Mouse (Mus musculus): ENCODE measurements at regions not wholly inside any gene's neighbourhood (a gene's known extent, or its start where the extent isn't known, plus 50 kb on each side); places are given as distances from the start of the nearest gene placed in this dataset.

GRCm38 (mm10) chr2:46368882-46369281 is 1251.7 kb upstream of the Zeb2 start:
- TF ChIP-seq CTCF (IDR thresholded peaks at IDR 0.05; ENCODE audit: control insufficient read depth, insufficient read depth, low read length) (no peak), POLR2A (IDR thresholded peaks at IDR 0.05; ENCODE audit: borderline replicate concordance, control insufficient read depth, low read depth, low read length) (no peak)
